Comparison of ENCODE assay signal across 9 mouse cellular contexts in the genomic region with DNA sequence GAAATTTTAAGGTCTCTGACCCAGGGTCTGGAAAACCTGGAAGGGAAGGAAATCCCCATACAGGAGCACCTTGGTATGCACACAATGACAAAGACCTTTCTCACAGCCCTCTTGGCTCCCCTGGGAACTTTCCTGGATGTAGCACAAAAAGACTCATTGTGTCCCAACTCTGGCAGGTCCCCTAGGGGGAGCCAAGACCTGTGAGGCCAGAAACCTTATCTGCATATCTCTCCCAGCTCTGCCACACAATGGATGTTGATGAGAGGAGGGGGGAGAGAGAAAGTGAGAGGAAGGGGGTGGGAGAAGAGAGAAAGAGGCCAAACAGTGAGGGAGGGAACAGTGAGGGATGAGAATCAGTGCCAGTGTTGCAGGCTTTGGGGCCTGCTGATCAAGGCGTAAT. TPM values are rescaled to one million over a fixed set of nuclear protein-coding genes. Genes with fewer than 3 reads are reported as not detected.
A peak's percentile ranks its signal among the peaks of the same experiment; 100 is the strongest.
DNase-seq lines count a peak whose midpoint lies in the region; ATAC-seq and TF ChIP-seq lines count a peak whose summit lies in the region.
"Had no signal": no experiment of that assay in that cellular context is flagged by ENCODE, and none has a peak within 500 bp of the region (broad histone marks: within the 10 kb centered on the region; RNA-seq: fewer than 3 reads in every experiment).

No protein-coding gene starts in this region.

- no peak for TF ChIP-seq POLR2A in lung, adult 2 months (IDR thresholded peaks at IDR 0.05; ENCODE audit: borderline replicate concordance, extremely low read depth, low read depth, low read length)

- WGBS in lung, adult 2 months = 58% methylated on average over 1 of the region's 1 CpGs

- no peaks in the 10 kb centered on the region; the same call in 1 of the 2 replicates for H3K4me1 ChIP-seq in lung, adult 2 months (ENCODE audit: control insufficient read depth, insufficient read depth, low read length)

- no peak for ATAC-seq in inflammation-experienced regulatory T-cells, adult 6 months
- ATAC-seq: activated CD4-positive, CD25-positive, alpha-beta regulatory T cell, adult 4 months had no signal

- no peak overlapping the region for H3K4me3 ChIP-seq in lung, adult 2 months (replicated peaks; ENCODE audit: extremely low read depth, low read depth, low read length)

- TF ChIP-seq CTCF in lung, adult 2 months (IDR thresholded peaks at IDR 0.05; ENCODE audit: insufficient read depth, low read length) = peak; percentile 52

- DNase-seq in ES-CJ7 (ENCODE audit: low read depth, low spot score) = peak; percentile 74
- DNase-seq in R1 (ENCODE audit: low read depth, low spot score) = peak; percentile 85
- DNase-seq in heart, adult 9 months (ENCODE audit: low spot score in 2 of 2) = peak; percentile 55 to 70
- DNase-seq in lung, adult 2 months = no peak
- no peak for DNase-seq in urinary bladder, adult 2 months (ENCODE audit: low spot score)
- DNase-seq in layer of hippocampus, adult 8-10 months (ENCODE audit: low spot score in 2 of 2) = no peak
- DNase-seq in thymus, postnatal 25 days = no peak

RNA-seq across cellular contexts. Expression of a gene that starts 18.9 kb away (rescaled TPM):
- polyA plus RNA-seq in lung, adult 2 months (2012; rRNA removed) = 79.0 and 79.9 TPM in 2 replicates
- polyA plus RNA-seq in urinary bladder, adult 2 months (2012; rRNA removed) = 11.6 and 16.2 TPM in 2 replicates
- total RNA-seq in layer of hippocampus, adult 8-10 months (2022) = 100 to 1,000 TPM in 1 of 4 experiments, 10 to 100 TPM in 3; 88.2 to 105 (median 94.3) TPM
- polyA plus RNA-seq in inflammation-experienced regulatory T-cells, adult 6 months (2017; shearing (Covaris generic)) = under 1 TPM in 1 of 3 experiments, not detected in 2; 0.24 TPM
- polyA plus RNA-seq: activated CD4-positive, CD25-positive, alpha-beta regulatory T cell, adult 4 months had no signal

Comparison
In these comparisons a context has a peak if more than half of its experiments do, and no peak if none do; other contexts are left out.
1. DNase-seq: peak in ES-CJ7 (single experiment), R1 (single experiment) and heart, adult 9 months (2 of 2); none in lung, adult 2 months (single experiment), urinary bladder, adult 2 months (single experiment), layer of hippocampus, adult 8-10 months (0 of 2) and thymus, postnatal 25 days (single experiment).
2. RNA of a gene that starts 18.9 kb away (polyA plus RNA-seq): 79.0 to 79.9 TPM in lung, adult 2 months and 11.6 to 16.2 TPM in urinary bladder, adult 2 months; 0.24 TPM in inflammation-experienced regulatory T-cells, adult 6 months; every median in the first group is over 10 times any median in the second.